Comparison of ENCODE assay signal across 8 mouse cellular contexts in the genomic region with DNA sequence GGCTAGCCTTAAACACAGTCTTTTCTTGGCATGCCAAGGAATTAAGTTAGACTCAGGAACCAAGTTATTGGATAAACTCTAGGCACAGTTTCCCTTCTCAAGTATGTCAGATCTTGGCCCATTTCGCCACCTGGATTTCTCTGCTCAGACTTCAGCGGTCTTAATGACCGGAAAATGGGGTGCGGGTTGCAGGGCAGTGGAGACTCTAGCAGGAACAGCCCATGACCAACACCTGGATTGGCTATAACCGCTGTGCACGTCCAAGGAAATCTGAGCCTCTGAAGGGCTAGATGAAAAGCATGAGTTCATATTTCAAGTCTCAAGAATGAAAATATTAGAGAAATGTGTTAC.
DNase-seq lines count a peak whose midpoint lies in the region; ATAC-seq and TF ChIP-seq lines count a peak whose summit lies in the region.

No protein-coding gene starts in this region.

- peak overlapping the region; percentile 88 for H3K4me3 ChIP-seq in layer of hippocampus, adult 2 months
- H3K4me3 ChIP-seq in embryonic facial prominence, embryonic 14.5 days (ENCODE audit: low read depth, low read length), result peak overlapping the region; percentile 83
- peak overlapping the region; percentile 50 for H3K4me3 ChIP-seq in intestine, embryonic 14.5 days (ENCODE audit: low read depth, low read length)
- H3K4me3 ChIP-seq in myocyte, result peak overlapping the region; percentile 43

- peak; percentile 16 for ATAC-seq in embryonic facial prominence, embryonic 14.5 days (ENCODE audit: low read depth)
- ATAC-seq in intestine, embryonic 14.5 days (replicated peaks; ENCODE audit: low FRiP score, low TSS enrichment, low read depth), result no peak
- no peak for ATAC-seq in CD4-positive, CD25-positive, alpha-beta regulatory T cell, adult 4 months

- no peak for TF ChIP-seq POLR2A in myocyte (IDR thresholded peaks at IDR 0.05; ENCODE audit: insufficient read length, low read depth)

- H3K9ac ChIP-seq in embryonic facial prominence, embryonic 14.5 days (ENCODE audit: low read depth, low read length), result peak overlapping the region; percentile 85
- H3K9ac ChIP-seq in intestine, embryonic 14.5 days (ENCODE audit: low read length), result peak overlapping the region; percentile 79

- peak overlapping the region; percentile 93 for H3K27ac ChIP-seq in layer of hippocampus, adult 2 months
- peak overlapping the region; percentile 94 for H3K27ac ChIP-seq in embryonic facial prominence, embryonic 14.5 days (replicated peaks; ENCODE audit: low read depth, low read length)
- H3K27ac ChIP-seq in intestine, embryonic 14.5 days (ENCODE audit: low read depth), result peak overlapping the region; percentile 84

- no peak for TF ChIP-seq CTCF in layer of hippocampus, adult 2 months (conservative IDR thresholded peaks at IDR 0.05)

- no peak overlapping the region for H3ac ChIP-seq in myocyte (ENCODE audit: control insufficient read depth, insufficient read length)

- peaks cover 38% of the 10 kb centered on the region for H3K79me2 ChIP-seq in myocyte (ENCODE audit: control insufficient read depth, insufficient read depth)

- no peaks in the 10 kb centered on the region for H3K9me3 ChIP-seq in embryonic facial prominence, embryonic 14.5 days (ENCODE audit: control insufficient read depth, low read length)
- H3K9me3 ChIP-seq in intestine, embryonic 14.5 days (ENCODE audit: control insufficient read depth, low read length), result no peaks in the 10 kb centered on the region

- peaks cover 49% of the 10 kb centered on the region for H3K4me1 ChIP-seq in embryonic facial prominence, embryonic 14.5 days (ENCODE audit: control insufficient read depth, insufficient read depth, low read length)
- H3K4me1 ChIP-seq in intestine, embryonic 14.5 days (replicated peaks; ENCODE audit: control insufficient read depth, insufficient read depth, low read length), result peaks cover 37% of the 10 kb centered on the region

- WGBS in embryonic facial prominence, embryonic 14.5 days, result 2% methylated on average over 6 of the region's 6 CpGs
- WGBS in intestine, embryonic 14.5 days, result 9% methylated on average over 6 of the region's 6 CpGs

- DNase-seq in layer of hippocampus, adult 2 months (ENCODE audit: low spot score in 2 of 2), result no peak
- DNase-seq in layer of hippocampus, postnatal 10 days (ENCODE audit: low spot score in 2 of 2), result no peak
- DNase-seq in embryonic facial prominence, embryonic 14.5 days (ENCODE audit: low spot score), result peak; percentile 72
- no peak for DNase-seq in intestine, embryonic 14.5 days (ENCODE audit: low spot score)
- no peak for DNase-seq in cerebellum, adult 18-20 months
- no peak for DNase-seq in urinary bladder, adult 18-20 months (ENCODE audit: low spot score in 2 of 2)

- peak overlapping the region; percentile 90 for H3K4me2 ChIP-seq in embryonic facial prominence, embryonic 14.5 days (ENCODE audit: low read depth, low read length)
- peak overlapping the region; percentile 83 for H3K4me2 ChIP-seq in intestine, embryonic 14.5 days (ENCODE audit: low read length)
- H3K4me2 ChIP-seq in myocyte (ENCODE audit: low read depth), result peak overlapping the region; percentile 92

- H3K36me3 ChIP-seq in embryonic facial prominence, embryonic 14.5 days (ENCODE audit: control insufficient read depth, insufficient read depth, low read length), result peaks cover 20% of the 10 kb centered on the region
- peaks cover 2% of the 10 kb centered on the region for H3K36me3 ChIP-seq in intestine, embryonic 14.5 days (ENCODE audit: control insufficient read depth, insufficient read depth, low read length)
- H3K36me3 ChIP-seq in myocyte (ENCODE audit: control insufficient read depth, insufficient read depth), result peaks cover 6% of the 10 kb centered on the region

- no peaks in the 10 kb centered on the region for H3K27me3 ChIP-seq in embryonic facial prominence, embryonic 14.5 days (replicated peaks; ENCODE audit: control insufficient read depth, insufficient read depth, low read length)
- H3K27me3 ChIP-seq in intestine, embryonic 14.5 days (replicated peaks; ENCODE audit: control insufficient read depth, insufficient read depth, low read length), result no peaks in the 10 kb centered on the region
- no peaks in the 10 kb centered on the region for H3K27me3 ChIP-seq in myocyte (ENCODE audit: control insufficient read depth, insufficient read depth, insufficient read length)

TF ChIP-seq in myocyte, 11 proteins besides CTCF, POLR2A, EP300 and RAD21:
- no peak for TF ChIP-seq MYOG (IDR thresholded peaks at IDR 0.05; ENCODE audit: control insufficient read depth in 1 of 3, insufficient read depth in 1 of 3, insufficient read length in 2 of 3, low read depth in 2 of 3)
- no peak for TF ChIP-seq MYOD1 (IDR thresholded peaks at IDR 0.05; ENCODE audit: control insufficient read depth in 1 of 3, insufficient read length in 2 of 3, low read depth in 2 of 3)
- no peak for TF ChIP-seq MAX (IDR thresholded peaks at IDR 0.05; ENCODE audit: low read depth)
- no peak for TF ChIP-seq USF1 (IDR thresholded peaks at IDR 0.05; ENCODE audit: low read depth)
- TF ChIP-seq CEBPB (IDR thresholded peaks at IDR 0.05; ENCODE audit: insufficient read depth, poor library complexity, severe bottlenecking), result no peak
- TF ChIP-seq SRF (IDR thresholded peaks at IDR 0.05; ENCODE audit: control insufficient read depth, insufficient read length, low read depth), result no peak
- TF ChIP-seq POLR2AphosphoS2 (IDR thresholded peaks at IDR 0.05; ENCODE audit: insufficient read length, low read depth), result no peak
- TF ChIP-seq E2F4 (IDR thresholded peaks at IDR 0.05; ENCODE audit: insufficient read depth), result no peak
- no peak for TF ChIP-seq TCF12 (IDR thresholded peaks at IDR 0.05; ENCODE audit: insufficient read depth, poor library complexity, severe bottlenecking)
- no peak for TF ChIP-seq REST (IDR thresholded peaks at IDR 0.05; ENCODE audit: insufficient read depth, insufficient read length)
